Mouse (Mus musculus) layer of hippocampus, adult 2 months (tissue): Measurements from ENCODE around the gene Flot1. TPM values are rescaled to one million over a fixed set of nuclear protein-coding genes. Genes with fewer than 3 reads are reported as not detected.
A peak's percentile ranks its signal among the peaks of the same experiment; 100 is the strongest.

Source experiments
- DNase-seq, 2 experiments: peaks; one replicate each; pipeline ENCODE4 v3.0.0; 2022; ENCODE audit warnings: low spot score in 2 of 2
- H3K27ac ChIP-seq: fragments of 200-600 bp; 2 replicates; pipeline ENCODE4 v1.8.1; 2022
- H3K4me3 ChIP-seq: fragments of 200-600 bp; 2 replicates; pipeline ENCODE4 v1.8.1; 2022; ENCODE audit warnings: mild to moderate bottlenecking
- CTCF ChIP-seq: fragments of 200-600 bp; conservative IDR thresholded peaks from 2 replicates; pipeline ENCODE4 v1.8.1; 2022; ENCODE audit warnings: antibody characterized with exemption, mild to moderate bottlenecking, moderate library complexity
- microRNA-seq, 2 experiments: library from miRNA; unstranded; fragments of <30 nt; microRNA quantifications; one replicate each; pipeline ENCODE4 v1.2.0; 2021
- total RNA-seq, 2 experiments: library from RNA; stranded (reverse); gene quantifications; 2 replicates each; pipeline ENCODE4 v1.2.3; 2021

Flot1 gene
- total RNA-seq, 2 experiments from 2014 or later: 124 to 128 TPM

GRCm38 (mm10) chr17:35868165-35868820 is 45.3 kb downstream of the Flot1 start:
- Histone ChIP-seq H3K4me3 (peak overlapping the region; percentile 73), H3K27ac (peak overlapping the region; percentile 88)
- DNase-seq: no peak
- no peak for TF ChIP-seq CTCF

DNA sequence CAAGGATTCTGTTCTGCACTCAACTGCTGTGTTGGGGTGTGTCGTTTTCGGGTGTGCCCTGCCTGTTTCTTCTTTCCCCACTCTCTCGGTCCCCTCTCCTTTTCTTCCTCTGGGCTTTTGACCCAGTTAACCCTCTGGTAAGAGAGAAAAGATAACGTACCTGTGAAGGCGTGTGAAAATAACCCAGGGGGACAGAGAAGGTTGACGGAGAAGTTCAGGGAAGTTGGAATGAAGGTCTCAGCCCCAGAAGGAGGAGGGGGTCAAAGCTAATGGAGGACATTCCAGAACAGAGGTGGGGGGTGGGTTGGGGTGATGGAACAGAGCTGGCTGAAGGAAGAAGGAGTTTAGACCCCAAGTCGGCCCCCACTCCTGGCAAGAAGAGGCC is 45.9 kb downstream of the Flot1 start:
- no peak for DNase-seq
- H3K4me3 ChIP-seq: peak overlapping the region; percentile 73
- H3K27ac ChIP-seq: peak overlapping the region; percentile 85
- TF ChIP-seq CTCF: no peak

- no peak for DNase-seq
- H3K27ac ChIP-seq: peak overlapping the region; percentile 85
- H3K4me3 ChIP-seq: peak overlapping the region; percentile 73
- no peak for TF ChIP-seq CTCF
Observed at GRCm38 (mm10) chr17:35869346-35870067, 46.5 kb downstream of the Flot1 start.

- DNase-seq: no peak
- peak overlapping the region; percentile 85 for H3K27ac ChIP-seq
- peak overlapping the region; percentile 73 for H3K4me3 ChIP-seq
- peak; percentile 32 for TF ChIP-seq CTCF
Observed at GRCm38 (mm10) chr17:35870151-35870883, 47.3 kb downstream of the Flot1 start.

DNA sequence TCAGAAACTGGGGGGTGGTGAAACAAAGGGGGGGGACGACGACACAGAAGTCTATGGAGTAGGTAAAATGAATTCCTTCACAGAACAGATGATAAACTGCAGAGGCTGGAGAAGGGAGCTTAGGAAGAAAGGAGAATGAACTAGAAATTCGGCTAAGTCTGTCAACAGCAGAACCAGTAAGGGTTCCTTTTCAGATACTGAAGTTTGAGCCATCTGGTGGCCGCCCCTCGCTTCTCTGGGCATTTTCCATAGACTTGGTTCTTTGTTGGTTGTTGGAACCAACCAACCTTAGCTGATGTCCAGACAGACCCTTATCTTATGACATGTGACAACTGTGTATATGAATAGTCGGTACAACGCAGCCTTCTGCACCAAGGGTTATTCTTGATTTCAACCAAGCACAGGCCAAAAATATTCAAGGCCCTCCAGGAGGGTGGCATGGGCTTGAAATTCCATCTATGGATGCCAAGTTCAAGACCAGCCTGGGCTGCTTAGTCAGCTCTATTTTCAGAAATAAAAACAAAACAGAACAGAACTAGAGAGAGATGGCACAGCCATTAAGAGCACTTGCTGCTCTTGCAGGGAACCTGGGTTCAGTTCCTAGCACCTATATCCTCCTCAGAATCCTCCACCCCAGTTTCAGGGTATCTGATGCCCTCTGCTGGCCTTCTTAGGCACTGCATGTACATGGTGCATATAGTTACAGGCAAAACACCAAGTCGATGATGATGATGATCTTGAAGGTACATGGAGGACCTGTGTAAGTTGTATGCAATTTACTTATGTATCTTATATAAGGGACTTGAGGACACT is 48.1 kb downstream of the Flot1 start:
- DNase-seq: no peak
- Histone ChIP-seq H3K4me3 (peak overlapping the region; percentile 8; the same call in 1 of the 2 replicates), H3K27ac (peak overlapping the region; percentile 85; the same call in 1 of the 2 replicates)
- peak; percentile 68 for TF ChIP-seq CTCF

DNA sequence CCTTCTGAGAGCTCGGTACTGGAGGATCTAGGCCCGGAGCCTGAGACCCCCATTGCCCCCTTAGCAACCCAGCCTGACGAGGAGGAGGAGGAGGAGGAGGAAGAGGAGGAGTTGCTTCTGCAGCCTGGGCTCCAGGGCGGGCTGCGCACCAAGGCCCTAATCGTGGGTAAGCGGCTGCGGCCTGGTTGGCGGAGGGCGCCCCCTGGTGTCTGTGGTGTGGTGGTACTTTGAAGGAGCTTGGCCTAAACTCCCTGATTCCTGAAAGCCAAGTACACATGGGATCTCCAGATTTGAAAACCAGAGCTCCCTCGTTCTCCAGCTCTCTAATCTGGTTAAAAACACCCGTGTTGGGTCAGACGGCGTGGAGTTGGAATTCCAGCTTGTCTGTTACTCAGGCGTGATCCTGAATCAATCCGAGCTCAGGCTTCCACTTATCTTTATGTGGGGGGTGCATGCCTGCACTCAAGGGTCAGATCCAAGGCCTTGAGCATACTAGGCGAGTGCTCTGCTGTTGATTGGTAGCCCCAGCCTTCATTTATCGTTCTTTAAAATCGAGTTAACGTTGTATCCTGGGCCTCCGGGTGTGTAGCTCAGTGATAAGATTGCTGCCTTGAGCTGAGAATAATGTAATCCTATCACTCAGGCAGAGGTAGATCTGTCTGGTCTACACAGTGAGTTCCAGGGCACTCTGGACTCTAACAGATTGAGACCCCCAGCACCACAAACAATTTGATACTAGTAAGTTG is 50.9 kb downstream of the Flot1 start:
- H3K27ac ChIP-seq: peak overlapping the region; percentile 24; the same call in 1 of the 2 replicates
- H3K4me3 ChIP-seq: no peak overlapping the region
- peak; percentile 96 for TF ChIP-seq CTCF
- peak; percentile 86 to 96 for DNase-seq

DNA sequence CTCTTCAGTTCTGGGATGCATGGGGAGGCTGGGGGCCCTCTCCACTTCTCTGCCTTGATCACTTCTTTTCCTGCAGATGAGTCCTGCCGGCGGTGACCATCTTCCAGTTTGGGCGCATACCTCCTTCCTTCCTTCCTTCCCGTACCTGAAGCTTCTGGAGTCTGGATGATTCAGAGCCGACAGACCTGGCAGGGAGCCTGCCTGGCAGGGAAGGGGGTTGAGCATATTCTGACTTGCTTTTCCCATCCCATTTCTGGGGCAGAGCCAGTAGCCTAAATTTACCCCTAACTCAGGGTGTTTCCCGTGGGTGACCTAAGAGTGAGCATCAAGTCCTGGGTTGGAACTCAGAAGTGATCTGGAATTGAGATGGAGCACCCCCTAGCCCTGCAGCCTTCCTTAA is 51.7 kb downstream of the Flot1 start:
- Histone ChIP-seq H3K27ac (peak overlapping the region; percentile 24; the same call in 1 of the 2 replicates), H3K4me3 (no peak overlapping the region)
- TF ChIP-seq CTCF: no peak
- DNase-seq: no peak

DNA sequence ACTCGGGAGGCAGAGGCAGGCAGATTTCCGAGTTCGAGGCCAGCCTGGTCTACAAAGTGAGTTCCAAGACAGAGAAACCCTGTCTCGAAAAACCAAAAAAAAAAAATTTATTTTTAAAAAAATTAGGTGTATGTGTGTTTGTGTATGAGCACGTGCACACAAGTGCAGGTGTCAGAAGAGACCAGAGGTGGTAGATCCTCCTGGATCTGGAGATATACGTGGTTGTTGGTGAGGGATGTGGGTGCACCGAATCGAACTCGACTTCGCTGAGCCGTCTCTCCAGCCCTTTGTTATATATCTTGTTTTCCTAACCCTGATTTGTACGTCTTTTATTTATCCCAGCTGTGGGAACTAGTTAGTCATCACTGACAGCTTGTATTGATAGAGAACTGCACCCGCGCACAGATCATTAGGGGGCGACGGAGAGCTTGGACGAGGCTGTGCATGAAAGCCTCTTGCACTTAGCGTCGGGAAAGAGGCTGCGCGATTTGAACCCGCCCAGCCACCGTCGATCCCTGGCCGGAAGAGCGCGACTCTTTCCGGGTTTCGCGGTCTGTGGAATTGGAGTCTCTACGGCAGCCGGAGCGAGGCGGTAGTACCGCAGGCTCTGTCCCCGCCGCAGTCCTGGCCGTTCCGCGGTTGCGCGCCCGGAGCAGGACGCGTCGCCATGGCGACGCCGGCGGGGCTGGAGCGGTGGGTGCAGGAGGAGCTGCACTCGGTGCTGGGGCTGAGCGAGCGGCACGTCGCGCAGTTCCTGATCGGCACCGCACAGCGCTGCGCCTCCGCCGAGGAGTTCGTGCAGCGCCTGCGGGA is 56.4 kb downstream of the Flot1 start, which contains the start of gene Dhx16:
Gene Dhx16, plus strand, starts transcription at position 575 of the 813 bp plus-strand sequence.
- peak; percentile 89 for TF ChIP-seq CTCF
- peak within 1 kb of the TSS; percentile 83 for H3K27ac ChIP-seq
- peak within 1 kb of the TSS; percentile 87 for H3K4me3 ChIP-seq
- DNase-seq: peak; percentile 96

Small RNA genes within 50 kb of the gene (microRNA-seq; reads per million reads assigned to microRNA genes)
- 0.18 to 0.32 reads per million in 2 experiments for gene Gm28033

Other genes with a start within 250 kb of the Flot1 start
- gene Sfta2, start 221.7 kb upstream of the Flot1 start, total RNA-seq: not detected
- not detected for gene Gm9573, start 196.6 kb upstream of the Flot1 start, total RNA-seq
- gene Mucl3, start 179.5 kb upstream of the Flot1 start, total RNA-seq: not detected
- 10 to 100 TPM; 32.4 to 47.3 TPM for gene Vars2, start 155.6 kb upstream of the Flot1 start, total RNA-seq
- gene Gtf2h4, start 149.5 kb upstream of the Flot1 start, total RNA-seq: 10 to 100 TPM; 29.9 to 35.3 TPM
- 10 to 100 TPM; 54.3 to 61.0 TPM for gene Ddr1, start 118.6 kb upstream of the Flot1 start, total RNA-seq
- gene Ier3, start 1.5 kb upstream of the Flot1 start, total RNA-seq: 1 to 10 TPM; 5.0 to 6.1 TPM
- 100 to 1,000 TPM; 355 to 363 TPM for gene Tubb5, start 15.1 kb downstream of the Flot1 start, total RNA-seq
- gene Mdc1, start 18.3 kb downstream of the Flot1 start, total RNA-seq: 10 to 100 TPM; 16.9 to 18.4 TPM
- 1 to 10 TPM; 1.7 to 1.8 TPM for gene Nrm, start 38.1 kb downstream of the Flot1 start, total RNA-seq
- 1 to 10 TPM; 8.7 to 9.8 TPM for gene Ppp1r18, start 42.4 kb downstream of the Flot1 start, total RNA-seq
- gene Dhx16, start 56.6 kb downstream of the Flot1 start, total RNA-seq: 10 to 100 TPM; 28.1 to 31.3 TPM
- gene 2310061I04Rik, start 74.2 kb downstream of the Flot1 start, total RNA-seq: 10 to 100 TPM; 53.4 to 62.4 TPM
- 10 to 100 TPM; 58.7 to 64.8 TPM for gene Atat1, start 86.8 kb downstream of the Flot1 start, total RNA-seq
- gene Mrps18b, start 93.2 kb downstream of the Flot1 start, total RNA-seq: 10 to 100 TPM; 36.3 to 43.0 TPM
- 10 to 100 TPM; 83.2 to 83.8 TPM for gene Ppp1r10, start 93.2 kb downstream of the Flot1 start, total RNA-seq
- gene Abcf1, start 146.5 kb downstream of the Flot1 start, total RNA-seq: 10 to 100 TPM; 69.9 to 77.3 TPM
- gene Gnl1, start 156.6 kb downstream of the Flot1 start, total RNA-seq: 100 to 1,000 TPM; 140 to 147 TPM
- 10 to 100 TPM; 45.8 to 50.7 TPM for gene Prr3, start 157.0 kb downstream of the Flot1 start, total RNA-seq
- 1 to 10 TPM; 1.7 to 2.4 TPM for gene H2-T24, start 197.3 kb downstream of the Flot1 start, total RNA-seq
- gene H2-T23, start 209.6 kb downstream of the Flot1 start, total RNA-seq: 1 to 10 TPM; 5.2 to 6.0 TPM
- gene H2-T22, start 219.5 kb downstream of the Flot1 start, total RNA-seq: 10 to 100 TPM in 1 of 2 experiments, 1 to 10 TPM in 1; 9.1 to 10.3 TPM
- not detected for gene Gm6034, start 219.7 kb downstream of the Flot1 start, total RNA-seq
- gene Gm11127, start 235.1 kb downstream of the Flot1 start, total RNA-seq: 1 to 10 TPM; 1.6 to 1.7 TPM